Mouse (Mus musculus): ENCODE measurements at regions not wholly inside any gene's neighbourhood (a gene's known extent, or its start where the extent isn't known, plus 50 kb on each side); places are given as distances from the start of the nearest gene placed in this dataset.
"Not testable (repeated sequence)": the region's sequence is repeated elsewhere in the genome, so short reads cannot be mapped to it uniquely, and the experiment has no call there.

GRCm38 (mm10) chr13:87649289-87649688 lies 1172.0 kb upstream of the Edil3 start:
- DNase-seq (ENCODE audit: low spot score) = no peak

GRCm38 (mm10) chr13:87672461-87672860 lies 1148.8 kb upstream of the Edil3 start:
- not testable (repeated sequence) for DNase-seq (ENCODE audit: low spot score)

- DNase-seq (ENCODE audit: low spot score) = peak; percentile 4
Observed at GRCm38 (mm10) chr13:87678917-87679316, 1142.4 kb upstream of the Edil3 start.

All from left cerebral cortex, adult 11 months (tissue).